Mouse (Mus musculus) megakaryocyte-erythroid progenitor cell, adult 5-6 weeks (primary cell): ENCODE data around the gene AI481877. TPM values are rescaled to one million over a fixed set of nuclear protein-coding genes. Genes with fewer than 3 reads are reported as not detected.

Experiments
- ATAC-seq: replicated peaks from 2 replicates; pipeline ENCODE4 v1.8.0; 2016; ENCODE audit warnings: mild to moderate bottlenecking, inconsistent platforms; ENCODE audit not compliant: severe bottlenecking, poor library complexity, low FRiP score, low TSS enrichment
- total RNA-seq, 2 experiments: library from RNA; stranded (forward) in 1 of 2; stranded (reverse) in 1 of 2; fragments of 200-1000, 215-1000 nt in 1 of 2; fragments of >200 nt in 1 of 2; fragmentation: Nextera tagmentation in 1 of 2; gene quantifications; 2 replicates each; pipeline ENCODE4 v1.2.3; 2014 to 2017

AI481877 gene
- total RNA-seq, 2 experiments from 2014 or later = not detected

DNA sequence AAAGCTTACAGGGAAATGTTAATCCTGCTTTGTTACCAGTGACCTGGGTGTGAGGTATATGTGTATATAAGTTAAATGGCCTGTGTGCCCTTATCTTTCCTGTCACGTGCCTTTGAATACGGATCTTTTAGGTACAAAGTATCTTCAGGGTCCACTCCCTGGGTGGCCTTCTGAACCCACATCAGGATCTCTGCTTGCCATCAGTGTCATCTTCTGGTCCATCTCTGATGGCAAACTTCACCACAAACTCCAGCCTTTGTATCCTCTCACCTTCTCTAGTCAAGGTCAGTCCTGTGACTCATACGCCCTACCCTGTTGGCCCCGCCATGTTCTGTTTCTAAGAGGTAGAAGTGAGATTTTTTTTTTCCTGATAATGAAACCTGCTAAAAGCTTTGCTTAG lies 144.0 kb downstream of the AI481877 start, which contains the start of gene Dnajc25:
Dnajc25 (plus strand) TSS at position 301 of the 400 bp plus-strand sequence.
- ATAC-seq = no peak

Other genes with a start within 250 kb of the AI481877 start
- gene Ecpas, start 226.2 kb downstream of the AI481877 start, total RNA-seq (2014; fragmentation: Nextera tagmentation) = 78.4 and 95.1 TPM in 2 replicates
- 69.0 and 101 TPM in 2 replicates for gene Ecpas, start 226.2 kb downstream of the AI481877 start, total RNA-seq (2017)
- not detected in 2 replicates for gene Zkscan16, start 195.4 kb downstream of the AI481877 start, total RNA-seq (2014; fragmentation: Nextera tagmentation)
- not detected in 2 replicates for gene Zkscan16, start 195.4 kb downstream of the AI481877 start, total RNA-seq (2017)
- gene Ptgr1, start 151.9 kb downstream of the AI481877 start, total RNA-seq (2014; fragmentation: Nextera tagmentation) = 5.0 and 14.5 TPM in 2 replicates
- 12.8 and 16.2 TPM in 2 replicates for gene Ptgr1, start 151.9 kb downstream of the AI481877 start, total RNA-seq (2017)
- gene Dnajc25, start 143.9 kb downstream of the AI481877 start, total RNA-seq (2014; fragmentation: Nextera tagmentation) = 10.3 and 10.5 TPM in 2 replicates
- 24.5 and 44.0 TPM in 2 replicates for gene Dnajc25, start 143.9 kb downstream of the AI481877 start, total RNA-seq (2017)
- gene Gm20503, start 135.8 kb downstream of the AI481877 start, total RNA-seq (2014; fragmentation: Nextera tagmentation) = not detected in 2 replicates
- not detected in 2 replicates for gene Gm20503, start 135.8 kb downstream of the AI481877 start, total RNA-seq (2017)
- 82.0 and 100 TPM in 2 replicates for gene Gng10, start 103.9 kb downstream of the AI481877 start, total RNA-seq (2014; fragmentation: Nextera tagmentation)
- 58.5 and 65.7 TPM in 2 replicates for gene Gng10, start 103.9 kb downstream of the AI481877 start, total RNA-seq (2017)
- gene Ugcg, start 50.3 kb upstream of the AI481877 start, total RNA-seq (2014; fragmentation: Nextera tagmentation) = 223 and 236 TPM in 2 replicates
- 225 and 282 TPM in 2 replicates for gene Ugcg, start 50.3 kb upstream of the AI481877 start, total RNA-seq (2017)